Mouse (Mus musculus): ENCODE results near the gene Hibadh. TPM values are rescaled to one million over a fixed set of nuclear protein-coding genes. Genes with fewer than 3 reads are reported as not detected.
"Not testable (repeated sequence)": the region's sequence is repeated elsewhere in the genome, so short reads cannot be mapped to it uniquely, and the experiment has no call there.

The Hibadh gene
- total RNA-seq (2021) = 100 to 1,000 TPM; 112 to 115 TPM
- long read RNA-seq, experiment 1, transcript Hibadh-201 (8 exons, 1,825 nt) = major isoform, 133 of 147 reads
- long read RNA-seq, experiment 1, partial matches to known transcripts = 5 of 147 reads
- long read RNA-seq, experiment 1, other reads (novel, unspliced or antisense) = 9 of 147 reads
- long read RNA-seq, experiment 2, transcript Hibadh-201 (8 exons, 1,825 nt) = major isoform, 129 of 146 reads
- long read RNA-seq, experiment 2, partial matches to known transcripts = 8 of 146 reads
- long read RNA-seq, experiment 2, other reads (novel, unspliced or antisense) = 9 of 146 reads

DNA sequence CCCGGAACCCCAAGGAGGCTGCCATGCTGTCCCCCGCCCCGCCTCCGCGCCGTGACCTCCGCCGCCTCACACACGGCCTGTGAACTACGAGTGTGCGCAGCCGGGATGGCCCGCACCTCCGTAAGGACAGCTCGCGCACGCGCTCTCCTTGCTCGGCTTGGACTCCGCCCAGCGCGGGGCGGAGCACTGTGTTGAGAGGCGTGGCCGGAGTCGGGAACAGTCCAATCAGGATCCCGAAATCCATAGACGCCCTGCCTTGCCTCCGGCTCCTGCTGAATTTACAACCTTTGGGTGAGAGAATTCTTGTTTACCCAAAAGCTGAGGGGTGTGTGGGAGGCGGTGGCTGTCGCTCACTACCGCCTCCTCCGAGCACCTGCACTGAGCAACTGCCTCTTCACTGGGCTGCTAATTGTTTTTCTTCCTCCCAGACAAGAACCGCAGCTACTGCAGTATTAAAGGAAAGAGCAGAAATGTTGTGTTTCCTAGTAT lies at the start of gene Hibadh:
Gene Hibadh (minus strand): TSS at position 166 of the 489 bp plus-strand sequence.
- peak; percentile 99 for DNase-seq (ENCODE audit: low spot score)

DNA sequence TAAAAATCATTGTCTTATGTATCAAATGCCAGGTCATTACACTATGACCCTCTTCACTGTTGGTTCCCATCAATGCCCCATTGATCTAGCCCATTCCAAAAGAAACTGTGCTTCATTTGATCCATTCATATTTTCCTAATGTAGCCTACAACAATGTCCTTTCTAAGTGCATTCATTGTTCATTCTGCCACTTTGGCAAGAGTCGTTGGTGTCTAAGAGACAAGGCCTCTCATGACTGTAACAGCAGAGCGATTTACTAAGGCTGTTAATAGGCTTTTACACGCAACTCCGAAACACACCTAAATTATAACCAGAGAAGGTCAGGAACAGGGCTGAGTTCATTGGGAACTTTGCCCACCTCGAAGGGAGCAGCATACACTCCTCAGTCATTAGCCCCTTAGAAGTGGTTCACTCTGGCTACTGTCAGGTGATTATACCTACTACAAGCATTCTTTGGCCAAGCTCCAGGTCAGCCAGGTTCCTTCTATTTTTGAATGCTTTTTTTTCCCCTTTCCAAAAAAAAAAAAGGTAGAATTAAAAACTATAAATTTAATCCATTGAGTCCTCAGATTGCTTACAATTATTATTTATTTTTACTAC lies 46.8 kb upstream of the Hibadh start:
- no peak for DNase-seq (ENCODE audit: low spot score)

DNA sequence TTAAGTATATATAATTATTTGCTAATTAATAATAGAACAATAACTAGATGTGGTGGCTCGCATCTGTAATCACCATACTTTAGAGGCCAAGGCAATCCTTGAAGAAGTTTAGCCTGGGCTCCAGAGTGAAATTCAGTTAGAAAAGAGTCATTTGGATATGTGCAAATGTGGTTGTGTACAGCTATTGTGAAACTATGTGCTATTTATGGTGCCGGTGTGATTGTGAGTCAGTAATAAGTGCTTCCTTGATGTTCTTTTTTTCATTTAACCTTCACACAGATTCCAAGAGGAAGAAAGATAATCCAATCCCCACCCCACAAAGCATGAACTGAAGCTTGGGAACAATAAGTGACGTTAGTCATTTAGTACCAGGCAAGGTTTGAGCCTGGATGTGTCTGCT lies 42.4 kb upstream of the Hibadh start:
- DNase-seq (ENCODE audit: low spot score) = no peak

DNA sequence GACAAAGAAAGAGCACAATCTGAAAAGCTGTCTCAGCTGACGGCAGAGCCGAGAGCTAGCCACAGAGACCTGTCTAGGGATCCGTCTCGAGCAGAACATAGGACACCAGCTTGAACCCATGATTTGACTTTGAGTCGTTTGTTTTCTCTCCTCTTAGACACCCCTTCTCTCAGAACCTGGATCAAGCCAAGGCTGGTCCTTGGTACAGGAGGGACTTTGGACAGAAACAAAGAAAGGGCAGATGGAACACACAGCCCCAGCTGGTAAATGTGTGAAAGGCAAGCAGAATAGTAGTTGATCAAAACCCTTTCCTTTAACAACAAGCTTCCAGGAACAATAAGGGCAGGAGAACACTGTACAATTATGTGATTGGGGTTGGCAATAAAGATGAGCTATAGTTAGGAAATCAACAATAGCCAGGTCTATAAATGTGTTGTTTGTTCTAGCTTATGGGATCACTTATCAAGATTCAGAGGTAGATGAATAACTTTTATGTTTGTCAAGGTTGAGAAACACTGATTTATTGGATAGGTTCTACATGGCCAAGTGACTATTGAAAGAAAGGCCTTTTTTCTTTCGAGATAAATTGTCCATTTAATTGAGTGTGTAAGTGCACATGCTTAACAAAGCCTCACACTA lies 41.8 kb upstream of the Hibadh start:
- no peak for DNase-seq (ENCODE audit: low spot score)

DNA sequence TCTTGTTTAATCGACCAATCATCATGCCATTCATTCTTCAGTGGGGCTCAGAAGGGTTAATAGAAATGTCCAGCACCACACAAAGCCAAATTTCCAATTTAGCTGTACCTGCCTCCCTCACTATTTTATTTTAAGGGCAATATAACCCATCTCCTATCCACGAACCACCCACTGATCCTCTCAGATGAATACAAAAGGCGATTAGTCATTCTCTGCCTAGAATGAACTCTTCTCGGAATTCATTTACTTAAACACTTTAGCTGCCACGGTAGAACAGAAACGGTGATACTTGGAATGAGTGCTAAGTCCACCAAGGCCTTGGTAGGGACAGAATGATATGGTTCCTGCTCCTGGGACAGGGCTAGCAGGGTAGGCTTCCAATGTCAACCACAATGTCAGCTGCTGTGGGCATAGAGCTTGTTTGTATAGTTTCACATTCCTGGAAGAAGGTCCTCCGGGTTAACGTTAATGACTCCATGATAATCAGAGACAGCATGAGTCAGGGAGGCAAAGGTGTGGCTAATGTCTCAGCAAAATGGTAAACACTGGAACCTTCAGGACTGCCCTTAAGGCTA lies 40.4 kb upstream of the Hibadh start:
- DNase-seq (ENCODE audit: low spot score) = no peak

DNA sequence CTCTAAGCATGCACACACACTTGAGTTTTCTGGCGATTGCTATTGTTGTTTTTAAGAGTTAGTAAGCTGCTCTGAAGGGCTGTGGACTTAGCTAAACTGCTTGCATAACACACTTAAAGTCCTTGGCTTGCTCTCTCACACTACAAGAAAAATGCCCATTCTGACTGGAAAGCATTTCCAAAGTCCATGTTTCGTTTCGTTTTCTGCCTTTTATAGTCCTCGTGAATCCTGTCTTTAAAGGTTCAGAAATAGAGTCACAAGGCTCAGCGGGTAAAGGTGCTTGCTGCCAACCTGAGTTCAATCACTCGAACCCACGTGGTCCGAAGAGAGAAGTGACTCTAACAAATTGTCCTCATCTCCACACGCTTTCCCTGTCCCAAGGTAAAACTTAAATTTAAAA lies 39.4 kb upstream of the Hibadh start:
- DNase-seq (ENCODE audit: low spot score) = no peak

DNA sequence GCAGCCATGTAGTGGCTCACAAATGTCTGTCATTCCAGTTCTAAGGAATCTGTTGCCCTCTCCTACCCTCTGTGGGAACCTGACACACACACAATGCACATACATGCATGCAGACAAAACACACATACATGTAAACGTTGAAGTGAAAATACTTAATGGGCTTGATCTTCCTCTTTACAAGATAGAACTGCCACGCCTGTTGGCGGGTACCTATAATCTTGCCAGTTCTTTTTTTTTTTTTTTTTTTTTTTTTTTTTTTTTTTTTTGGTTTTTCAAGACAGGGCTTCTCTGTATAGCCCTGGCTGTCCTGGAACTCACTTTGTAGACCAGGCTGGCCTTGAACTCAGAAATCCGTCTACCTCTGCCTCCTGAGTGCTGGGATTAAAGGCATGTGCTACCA lies 37.3 kb upstream of the Hibadh start:
- not testable (repeated sequence) for DNase-seq (ENCODE audit: low spot score)

DNA sequence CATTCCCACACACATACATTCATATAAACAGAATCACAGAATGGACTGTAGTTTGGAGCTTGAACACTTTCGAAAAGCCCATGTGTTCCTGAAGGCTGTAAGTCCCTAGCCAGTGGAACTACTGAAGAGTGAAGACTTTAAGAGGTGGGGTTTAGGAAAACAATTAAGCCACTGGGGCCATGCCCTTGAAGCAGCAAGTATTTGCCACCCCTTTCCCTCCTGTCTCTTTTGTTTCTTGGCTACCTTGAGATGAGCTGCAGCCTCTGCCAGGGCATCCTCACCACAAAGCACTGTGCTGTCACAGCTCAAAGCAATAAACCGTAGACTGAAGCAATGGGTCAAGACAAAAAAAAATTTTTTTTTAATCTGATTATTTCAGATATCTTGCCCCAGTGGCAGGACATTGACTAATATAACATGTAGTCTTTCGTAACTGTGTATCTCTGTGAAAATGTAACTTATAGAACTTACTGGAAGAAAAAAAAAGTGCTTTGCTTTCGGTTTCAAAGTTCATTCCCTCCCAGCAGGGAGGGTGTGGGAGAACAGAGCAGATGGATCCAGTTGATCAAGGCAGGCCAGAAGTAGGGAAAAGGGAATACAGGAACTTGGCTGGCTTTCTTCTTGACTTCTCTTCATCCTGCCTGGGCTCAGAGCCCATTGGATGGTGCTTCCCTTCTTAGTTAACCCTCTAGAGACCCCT lies 35.2 kb upstream of the Hibadh start:
- DNase-seq (ENCODE audit: low spot score) = peak; percentile 43

DNA sequence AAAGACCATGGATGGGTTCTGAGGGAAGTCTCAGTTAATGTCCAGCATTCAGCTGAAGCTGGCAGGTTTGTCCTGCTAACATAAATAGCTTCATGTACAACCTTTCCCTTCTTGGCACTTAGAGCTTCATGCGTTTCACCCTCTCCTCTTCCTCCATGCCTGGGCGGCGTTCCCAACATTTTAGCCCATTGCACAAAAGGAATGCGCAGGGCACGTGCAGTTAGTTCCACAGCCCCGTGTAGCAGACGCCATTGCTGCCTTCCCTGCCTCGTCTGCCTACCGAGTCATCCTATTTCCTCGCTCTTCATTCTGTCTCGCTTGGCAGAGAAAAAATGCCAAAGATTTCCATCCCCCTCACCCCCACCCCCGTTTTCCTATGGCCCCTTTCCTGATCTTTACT lies 34.4 kb upstream of the Hibadh start:
- DNase-seq (ENCODE audit: low spot score) = no peak

DNA sequence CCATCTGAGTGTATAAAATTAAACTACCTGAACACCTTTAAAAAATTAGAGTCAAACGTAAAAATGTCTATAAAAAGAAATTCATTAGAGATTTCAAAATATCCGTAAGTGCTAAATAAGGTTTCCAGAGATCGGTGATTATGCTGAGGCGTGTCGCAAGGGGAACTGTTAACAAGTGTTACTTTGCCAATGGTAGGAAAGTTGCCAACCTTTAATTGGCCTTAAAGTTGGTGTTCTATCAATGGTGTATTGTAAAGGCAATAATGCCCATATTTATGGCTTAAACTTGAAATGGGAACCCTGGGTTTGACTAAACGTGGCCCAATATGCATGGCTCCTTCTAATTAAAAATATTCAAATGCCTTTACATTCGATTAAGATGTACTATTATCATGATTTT lies 33.5 kb upstream of the Hibadh start:
- DNase-seq (ENCODE audit: low spot score) = no peak

DNA sequence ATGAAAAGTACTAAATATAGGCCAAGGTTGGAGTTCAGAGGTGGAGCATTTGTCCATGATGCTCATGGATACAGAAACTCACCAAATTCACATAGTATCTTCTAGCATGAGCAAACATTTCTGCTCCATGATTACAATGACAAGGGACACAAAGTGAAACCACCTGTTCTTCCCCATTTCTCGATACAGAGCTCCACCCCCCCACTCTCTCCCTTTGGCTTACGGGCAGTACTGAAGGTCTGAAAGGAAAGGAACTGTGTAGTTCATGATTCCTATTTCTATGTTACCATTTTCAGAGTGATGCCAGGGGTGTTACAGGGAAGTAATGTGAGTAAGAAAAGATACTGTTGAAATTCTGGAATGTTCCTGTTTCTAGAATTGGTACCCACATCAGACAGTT lies 32.4 kb upstream of the Hibadh start:
- DNase-seq (ENCODE audit: low spot score) = no peak

DNA sequence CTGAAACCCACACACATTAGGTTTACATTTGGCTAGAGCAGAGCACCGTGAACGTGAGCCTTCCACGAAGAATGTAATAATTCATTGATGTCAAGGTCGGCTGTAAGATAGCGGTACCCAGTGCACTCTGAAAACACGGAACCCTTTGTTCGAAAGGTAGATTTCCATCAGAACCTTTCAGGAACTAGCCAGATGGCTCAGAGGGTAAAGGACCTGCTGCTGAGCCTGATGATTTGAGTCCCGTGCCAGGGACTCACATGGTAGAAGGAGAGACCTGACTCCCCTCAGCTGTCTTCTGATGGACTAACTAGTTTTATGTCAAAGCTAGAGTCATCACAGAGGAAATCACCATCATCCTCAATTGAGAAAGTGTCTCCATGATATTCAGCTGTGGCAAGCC lies 31.6 kb upstream of the Hibadh start:
- no peak for DNase-seq (ENCODE audit: low spot score)

DNA sequence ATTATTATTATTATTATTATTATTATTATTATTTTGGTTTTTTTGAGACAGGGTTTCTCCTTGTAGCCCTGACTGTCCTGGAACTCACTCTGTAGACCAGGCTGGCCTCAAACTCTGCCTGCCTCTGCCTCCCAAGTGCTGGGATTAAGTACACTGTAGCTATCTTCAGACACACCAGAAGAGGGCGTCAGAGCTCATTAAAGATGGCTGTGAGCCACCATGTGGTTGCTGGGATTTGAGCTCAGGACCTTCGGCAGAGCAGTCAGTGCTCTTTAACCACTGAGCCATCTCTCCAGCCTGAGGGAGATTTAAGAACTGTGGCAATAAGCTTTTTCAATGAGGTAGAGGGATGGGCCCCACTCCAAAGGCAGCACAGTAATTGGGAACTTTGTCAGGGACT lies 29.7 kb upstream of the Hibadh start:
- DNase-seq (ENCODE audit: low spot score) = not testable (repeated sequence)

DNA sequence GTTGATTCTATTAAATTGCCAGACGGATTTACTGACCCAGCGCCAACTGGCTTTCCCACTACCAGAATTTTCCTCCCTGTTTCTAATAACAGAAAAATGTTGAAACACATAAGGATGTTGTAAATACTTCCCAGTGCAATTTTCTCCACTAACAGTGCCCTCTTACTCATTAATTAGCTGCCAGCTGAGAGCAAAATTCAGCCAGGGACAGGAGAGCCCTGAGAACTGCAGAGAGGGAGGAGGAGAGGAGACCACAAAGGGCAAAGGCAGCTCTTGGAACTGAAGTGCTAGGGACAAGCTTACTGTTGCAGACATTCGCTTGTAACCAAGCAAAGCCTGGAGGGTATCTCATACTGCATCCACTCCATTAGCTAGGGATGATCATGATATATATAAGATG lies 27.5 kb upstream of the Hibadh start:
- no peak for DNase-seq (ENCODE audit: low spot score)

DNA sequence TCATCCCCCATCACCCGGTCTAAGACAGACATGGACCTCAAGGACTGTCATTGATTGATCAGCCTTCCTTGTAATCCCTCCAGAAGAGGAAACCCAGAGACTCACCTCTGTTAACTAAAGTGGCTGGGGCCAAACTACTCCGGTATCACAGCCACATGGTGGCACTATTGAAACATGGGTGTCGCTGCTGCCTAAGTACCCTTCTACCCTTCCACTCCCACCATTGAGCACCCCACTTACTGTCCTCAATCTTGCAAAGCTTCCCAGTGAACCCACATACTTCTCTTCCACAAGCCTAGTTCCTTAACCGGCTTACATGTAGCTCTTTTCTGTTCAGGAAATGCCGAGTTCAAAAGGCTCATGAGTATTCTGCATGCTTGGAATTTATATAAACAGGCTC lies 22.8 kb upstream of the Hibadh start:
- DNase-seq (ENCODE audit: low spot score) = no peak

DNA sequence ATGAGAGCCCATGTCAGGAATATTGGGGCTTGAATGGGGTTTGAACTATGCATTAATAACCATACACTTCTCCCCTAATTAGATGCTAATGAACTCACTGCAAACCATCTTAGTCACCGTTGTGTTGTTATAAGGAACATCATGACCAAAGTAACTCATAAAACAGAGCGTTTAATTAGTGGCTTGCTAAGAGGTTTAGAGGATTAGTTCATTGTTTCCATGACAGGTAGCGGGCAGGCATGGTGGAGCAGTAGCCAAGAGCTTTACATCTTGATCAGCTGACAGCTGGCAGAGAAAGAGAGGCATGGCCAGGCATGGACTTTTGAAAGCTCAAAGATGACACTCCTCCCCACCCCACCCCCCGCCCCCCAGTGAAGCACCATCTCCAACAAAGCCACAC lies 15.1 kb upstream of the Hibadh start:
- no peak for DNase-seq (ENCODE audit: low spot score)

DNA sequence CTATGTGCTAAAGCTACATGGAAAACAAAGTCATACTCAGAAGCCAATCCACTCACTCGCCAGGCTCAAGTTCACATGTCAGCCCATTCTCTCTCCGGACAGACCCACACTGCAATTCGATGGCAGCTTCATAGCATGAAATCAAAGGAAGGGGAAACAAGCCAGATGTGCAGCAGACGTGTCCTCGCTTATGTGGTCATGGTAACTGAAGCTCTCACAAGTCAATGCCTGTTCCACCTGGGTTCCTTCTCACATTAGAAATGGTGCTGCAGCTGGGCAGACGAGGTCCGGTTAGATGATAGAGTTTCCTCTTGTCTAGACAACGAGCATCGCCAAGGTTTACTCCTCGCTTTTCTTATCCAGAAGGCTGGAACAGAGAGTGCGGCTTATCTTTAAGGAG lies 8.6 kb upstream of the Hibadh start:
- no peak for DNase-seq (ENCODE audit: low spot score)

DNA sequence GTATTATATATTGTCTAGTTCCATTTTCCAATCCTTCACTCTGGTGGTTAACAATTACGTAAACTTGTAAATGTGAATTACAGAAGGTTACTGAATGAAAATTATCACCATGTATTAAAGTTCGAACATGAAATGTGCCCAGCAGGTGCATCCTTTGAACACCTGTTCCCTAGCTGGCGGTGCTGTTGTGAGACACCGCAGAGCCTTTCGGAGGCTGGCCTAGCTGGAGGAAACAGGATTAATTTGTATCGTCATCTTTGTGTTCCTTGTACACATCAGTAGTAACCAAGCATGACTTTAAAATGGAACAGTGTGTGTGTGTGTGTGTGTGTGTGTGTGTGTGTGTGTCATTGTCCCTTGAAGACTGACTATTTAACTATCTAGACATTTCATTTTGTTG lies 7.8 kb upstream of the Hibadh start:
- no peak for DNase-seq (ENCODE audit: low spot score)

DNA sequence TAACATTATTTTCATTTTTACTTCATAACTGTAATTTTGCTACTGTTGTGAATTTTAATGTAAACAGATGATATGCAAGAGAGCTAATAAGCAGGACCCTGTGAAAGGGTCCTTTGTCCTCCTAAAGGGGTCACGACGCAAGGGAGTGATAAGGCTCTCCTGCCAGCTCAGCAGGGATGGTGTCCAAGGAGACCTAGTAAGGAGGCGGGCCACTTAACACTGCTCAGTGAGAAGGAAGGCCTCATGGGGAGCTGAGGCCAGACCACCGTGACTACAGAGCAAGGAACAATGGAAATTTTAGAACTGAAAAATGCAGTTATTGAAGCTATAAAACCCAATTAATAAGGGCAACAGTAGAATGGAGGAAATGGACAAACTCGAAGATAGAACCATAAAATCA lies 5.7 kb upstream of the Hibadh start:
- DNase-seq (ENCODE audit: low spot score) = no peak

DNA sequence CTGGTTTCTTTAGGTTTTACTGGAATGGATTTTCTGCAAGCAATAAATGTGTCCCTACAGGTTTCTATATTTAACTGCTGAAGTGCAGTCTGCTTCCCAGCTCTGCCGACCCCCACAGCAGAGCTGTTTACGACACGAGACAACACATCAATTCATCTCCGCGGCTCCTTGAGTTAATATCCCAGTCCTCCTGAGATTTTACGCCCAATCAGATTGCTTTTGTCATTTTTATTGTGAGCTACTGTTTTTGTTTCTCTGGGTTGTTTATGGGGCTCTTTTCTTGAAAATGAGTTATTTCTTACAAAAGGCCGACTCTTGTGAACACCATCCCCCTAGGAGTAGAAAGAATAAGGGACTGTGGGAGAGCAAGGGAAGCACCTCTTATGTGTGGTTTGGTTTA lies 2.0 kb upstream of the Hibadh start:
- no peak for DNase-seq (ENCODE audit: low spot score)

DNA sequence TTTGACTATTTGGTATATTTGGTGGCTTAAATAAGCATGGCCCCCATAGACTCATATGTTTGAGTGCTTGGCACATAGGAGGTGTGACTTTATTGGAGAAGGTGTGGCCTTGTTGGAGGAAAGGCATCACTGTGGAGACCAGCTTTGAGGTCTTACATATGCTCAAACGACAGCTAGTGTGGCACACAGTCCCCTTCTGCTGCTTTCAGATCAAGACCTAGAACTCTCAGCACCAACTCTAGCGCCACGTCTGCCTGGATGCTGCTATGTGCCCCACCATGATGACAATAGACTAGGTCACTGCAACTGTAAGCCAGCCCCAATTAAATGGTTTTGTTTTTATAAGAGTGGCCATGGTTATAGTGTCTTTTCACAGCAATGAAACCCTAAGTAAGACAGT lies 887 bp upstream of the Hibadh start:
- DNase-seq (ENCODE audit: low spot score) = no peak
